Mouse (Mus musculus): ENCODE data around the gene Olfr149.

Gene Olfr149

DNA sequence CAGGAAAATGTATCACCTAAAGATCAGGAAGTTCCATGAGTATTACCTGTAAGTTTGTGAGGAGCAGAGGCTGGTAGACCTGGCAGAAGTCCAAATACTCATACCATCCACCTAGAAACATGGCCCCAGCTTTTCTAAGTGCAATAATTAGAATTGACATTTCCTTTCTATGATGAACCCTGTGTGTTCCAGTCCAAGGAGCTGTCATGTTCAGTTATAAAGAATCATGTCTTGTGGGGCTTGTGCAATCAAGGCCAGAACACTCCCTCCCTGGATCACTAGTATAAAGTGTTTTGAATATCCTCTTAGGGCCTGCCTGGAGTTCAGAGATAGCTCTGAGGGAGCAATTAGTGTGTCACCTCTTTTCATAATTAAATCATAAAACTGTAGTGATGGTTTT is at the start of gene Olfr149:
Olfr149 (minus strand) TSS at position 101 of the 400 bp plus-strand sequence.
- in situ Hi-C loops (cut with MboI; ENCODE audit: unreplicated experiment in 2 of 2) = loop anchor here in 1 of 2 experiments (10.0 kb wide), 2 partner anchors 198 to 488 kb away; partner anchors contain the start of genes Olfr229 and Zfp202

- in situ Hi-C loops (cut with MboI; ENCODE audit: unreplicated experiment in 2 of 2) = no loop called here
Measured at GRCm38 (mm10) chr9:39746428-39746827, 39.5 kb upstream of the Olfr149 start.

GRCm38 (mm10) chr9:39745949-39746348 is 39.0 kb upstream of the Olfr149 start, which contains the start of gene Olfr967:
Olfr967 (plus strand) TSS chr9:39746249.
- in situ Hi-C loops (cut with MboI; ENCODE audit: unreplicated experiment in 2 of 2) = no loop called here

DNA sequence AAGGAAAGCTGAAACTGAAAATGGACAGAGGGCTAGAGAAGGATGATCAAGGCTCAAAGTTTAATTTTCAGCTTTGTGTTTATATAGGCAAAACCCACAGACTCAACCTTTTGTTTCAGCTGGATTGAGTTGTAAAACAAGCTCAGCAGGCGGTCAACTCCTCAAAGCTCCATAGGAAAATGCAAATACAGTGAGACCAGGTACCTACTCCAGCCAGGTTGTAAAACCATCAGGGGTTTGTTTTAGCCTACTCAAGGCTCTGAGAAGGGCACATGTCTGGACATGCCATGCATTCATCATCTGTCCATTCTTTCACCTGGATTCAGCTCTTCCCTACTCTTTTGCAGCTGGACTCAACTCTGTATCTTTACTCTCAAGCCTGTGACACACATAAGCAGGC is 33.8 kb upstream of the Olfr149 start:
- in situ Hi-C loops (cut with MboI; ENCODE audit: unreplicated experiment in 2 of 2) = no loop called here

DNA sequence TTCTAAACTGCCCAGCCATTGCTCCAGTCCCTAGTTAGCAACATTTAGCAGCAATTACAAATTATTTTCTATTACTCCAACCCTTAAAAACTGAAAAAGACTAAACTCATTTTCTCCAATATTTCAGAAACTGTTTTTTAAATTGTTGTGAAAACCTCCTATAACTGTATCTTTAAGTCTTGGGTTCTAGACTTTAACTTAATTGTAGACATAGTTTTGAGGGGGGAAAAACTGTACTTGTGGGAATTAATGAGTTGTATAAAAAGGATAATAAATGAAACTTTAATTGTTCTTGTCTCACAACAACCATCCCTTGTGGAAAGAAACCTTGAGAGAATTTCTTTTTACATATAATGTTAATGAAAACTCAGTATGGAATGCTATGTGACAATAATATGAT is 23.8 kb upstream of the Olfr149 start, which contains the start of gene Olfr150:
Olfr150 (plus strand) TSS at position 301 of the 400 bp plus-strand sequence.
- in situ Hi-C loops (cut with MboI; ENCODE audit: unreplicated experiment in 2 of 2) = no loop called here

DNA sequence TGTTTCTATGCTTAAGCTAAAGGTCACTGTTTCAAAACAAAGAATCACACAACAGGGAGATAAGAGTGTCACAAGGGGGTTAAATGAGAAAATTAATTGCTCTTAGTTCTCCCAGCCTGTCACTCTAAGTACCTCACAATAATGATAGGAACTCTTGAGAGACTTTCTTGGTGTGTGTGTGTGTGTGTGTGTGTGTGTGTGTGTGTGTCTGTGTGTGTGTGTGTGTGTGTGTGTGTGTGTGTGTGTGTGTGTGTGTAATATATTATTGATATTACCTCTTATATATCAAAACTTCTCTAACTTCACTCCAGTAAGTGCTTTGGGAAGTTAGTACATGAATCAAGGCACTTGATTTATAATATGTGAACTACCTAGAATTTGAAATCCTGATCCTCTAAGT is 4.1 kb upstream of the Olfr149 start, which contains the start of gene Olfr965:
Olfr965 (plus strand) TSS at position 301 of the 400 bp plus-strand sequence.
- in situ Hi-C loops (cut with MboI; ENCODE audit: unreplicated experiment in 2 of 2) = no loop called here

DNA sequence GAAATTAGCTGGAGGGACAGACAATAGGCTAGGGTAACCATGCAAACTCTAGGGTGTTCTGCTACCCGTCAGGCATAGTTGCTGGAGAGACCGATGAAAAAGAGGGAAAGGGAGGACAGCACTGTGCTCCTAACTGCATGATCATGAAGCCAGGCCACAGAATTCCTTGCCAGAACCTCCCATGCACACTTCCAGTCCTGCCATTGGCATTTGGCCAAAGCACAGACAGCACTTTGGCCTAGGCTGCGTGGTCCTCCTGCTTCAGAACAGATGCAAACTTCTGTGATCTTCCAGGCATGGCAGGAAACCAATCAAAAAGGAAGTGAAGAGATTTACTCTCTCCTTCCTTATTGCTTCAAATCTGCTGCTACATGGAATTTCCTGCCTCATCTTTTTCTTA is 2.0 kb upstream of the Olfr149 start:
- in situ Hi-C loops (cut with MboI; ENCODE audit: unreplicated experiment in 2 of 2) = loop anchor here in 1 of 2 experiments (10.0 kb wide), 2 partner anchors 196 to 486 kb away; partner anchors contain the start of genes Olfr229 and Zfp202

DNA sequence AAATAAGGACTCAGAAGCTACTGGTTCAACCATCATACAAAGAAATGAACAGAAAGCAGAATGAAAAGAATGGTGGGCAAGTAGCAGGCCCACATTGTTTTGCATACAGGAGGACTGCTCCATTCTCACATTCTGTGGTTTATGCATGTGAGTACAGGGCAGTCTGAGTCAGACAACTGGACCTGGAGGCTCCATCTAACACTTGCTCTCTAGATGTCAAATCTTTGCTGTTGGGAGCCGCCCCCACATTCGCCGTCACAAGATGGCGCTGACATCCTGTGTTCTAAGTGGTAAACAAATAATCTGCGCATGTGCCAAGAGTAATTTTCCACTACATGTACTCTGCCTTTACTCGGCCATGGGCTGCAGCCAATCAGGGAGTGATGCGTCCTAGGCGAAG is 5.8 kb downstream of the Olfr149 start:
- in situ Hi-C loops (cut with MboI; ENCODE audit: unreplicated experiment in 2 of 2) = loop anchor here in 1 of 2 experiments (10.0 kb wide), 2 partner anchors 204 to 494 kb away; partner anchors contain the start of genes Olfr229 and Zfp202

GRCm38 (mm10) chr9:39679280-39679679 is 27.6 kb downstream of the Olfr149 start:
- in situ Hi-C loops (cut with MboI; ENCODE audit: unreplicated experiment in 2 of 2) = loop anchor here (25.0 kb wide), 2 partner anchors 958 to 1058 kb away; no protein-coding TSS in a partner anchor

- in situ Hi-C loops (cut with MboI; ENCODE audit: unreplicated experiment in 2 of 2) = loop anchor here (25.0 kb wide), 2 partner anchors 959 to 1059 kb away; no protein-coding TSS in a partner anchor
Measured at GRCm38 (mm10) chr9:39678557-39678956, 28.4 kb downstream of the Olfr149 start.

DNA sequence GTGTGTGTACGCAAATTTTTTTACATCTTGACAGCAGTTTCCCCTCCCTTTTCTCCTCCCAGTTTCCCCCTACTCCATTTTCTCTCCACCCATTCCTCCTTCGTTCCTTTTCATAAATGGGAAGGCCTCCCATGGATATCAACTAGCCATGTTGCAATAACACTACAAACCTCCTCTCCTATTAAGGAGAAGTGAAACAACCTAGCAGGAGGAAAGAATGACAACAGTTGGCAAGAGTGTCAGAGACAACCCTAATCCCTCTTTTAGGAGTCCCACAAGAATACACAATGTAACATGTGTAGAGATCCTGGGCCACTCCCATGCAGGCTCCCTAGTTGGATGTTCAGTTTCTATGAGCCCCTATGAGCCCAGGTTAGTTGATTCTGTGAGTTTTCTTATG is 32.1 kb downstream of the Olfr149 start:
- in situ Hi-C loops (cut with MboI; ENCODE audit: unreplicated experiment in 2 of 2) = loop anchor here (25.0 kb wide), 2 partner anchors 962 to 1062 kb away; no protein-coding TSS in a partner anchor

DNA sequence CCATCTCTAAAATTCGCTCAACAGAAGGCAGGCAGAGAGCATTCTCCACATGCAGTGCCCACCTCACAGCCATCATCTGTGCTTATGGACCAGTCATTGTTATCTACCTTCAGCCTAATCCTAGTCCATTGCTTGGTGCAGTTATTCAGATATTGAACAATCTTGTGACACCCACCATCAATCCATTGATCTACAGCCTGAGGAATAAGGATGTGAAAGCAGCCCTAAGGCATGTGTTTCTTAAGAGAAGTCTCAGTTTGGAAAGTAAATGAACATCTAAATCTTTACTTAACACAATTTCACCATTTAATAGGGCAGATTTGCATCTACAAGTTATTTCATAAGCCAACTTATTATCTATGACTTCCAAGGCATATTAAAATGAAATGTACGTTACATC is 37.2 kb downstream of the Olfr149 start:
- in situ Hi-C loops (cut with MboI; ENCODE audit: unreplicated experiment in 2 of 2) = no loop called here

GRCm38 (mm10) chr9:39666905-39667304 is 40.0 kb downstream of the Olfr149 start, which contains the start of gene Olfr963:
Olfr963 (plus strand) TSS chr9:39667205.
- in situ Hi-C loops (cut with MboI; ENCODE audit: unreplicated experiment in 2 of 2) = no loop called here

GRCm38 (mm10) chr9:39654756-39655396 is 52.0 kb downstream of the Olfr149 start:
- in situ Hi-C loops (cut with MboI; ENCODE audit: unreplicated experiment in 2 of 2) = no loop called here
